Mouse (Mus musculus) thymus, postnatal 0 days (tissue): ENCODE results near the gene Gm19426. TPM values are rescaled to one million over a fixed set of nuclear protein-coding genes. Genes with fewer than 3 reads are reported as not detected.

ENCODE experiments used
- DNase-seq: peaks from one replicate; pipeline ENCODE4 v3.0.0-alpha.2; 2015; ENCODE audit warnings: low spot score
- microRNA counts: library from miRNA; unstranded; fragments of <30 nt; microRNA quantifications from one replicate; lab custom pipeline; 2015
- microRNA-seq: library from miRNA; unstranded; fragments of <30 nt; microRNA quantifications from one replicate; pipeline ENCODE4, GENCODE M21; 2016; ENCODE audit warnings: borderline number of aligned reads
- polyA plus RNA-seq: library from polyadenylated mRNA; unstranded; fragments of >200 nt; fragmentation: Nextera tagmentation; extraction: Ambion mirVana; gene quantifications from 2 replicates; pipeline ENCODE4 v1.2.1, GENCODE M21; 2015

Gm19426 gene
- polyA plus RNA-seq, 1 experiment from 2014 or later, result 0.33 TPM

- no peak for DNase-seq
These were observed 22.3 kb downstream of the Gm19426 start for GRCm38 (mm10) chr2:84721182-84721581.

GRCm38 (mm10) chr2:84720718-84721117 lies 22.7 kb downstream of the Gm19426 start:
- no peak for DNase-seq

- DNase-seq, result no peak
These were observed 26.1 kb downstream of the Gm19426 start for GRCm38 (mm10) chr2:84717357-84717756.

DNA sequence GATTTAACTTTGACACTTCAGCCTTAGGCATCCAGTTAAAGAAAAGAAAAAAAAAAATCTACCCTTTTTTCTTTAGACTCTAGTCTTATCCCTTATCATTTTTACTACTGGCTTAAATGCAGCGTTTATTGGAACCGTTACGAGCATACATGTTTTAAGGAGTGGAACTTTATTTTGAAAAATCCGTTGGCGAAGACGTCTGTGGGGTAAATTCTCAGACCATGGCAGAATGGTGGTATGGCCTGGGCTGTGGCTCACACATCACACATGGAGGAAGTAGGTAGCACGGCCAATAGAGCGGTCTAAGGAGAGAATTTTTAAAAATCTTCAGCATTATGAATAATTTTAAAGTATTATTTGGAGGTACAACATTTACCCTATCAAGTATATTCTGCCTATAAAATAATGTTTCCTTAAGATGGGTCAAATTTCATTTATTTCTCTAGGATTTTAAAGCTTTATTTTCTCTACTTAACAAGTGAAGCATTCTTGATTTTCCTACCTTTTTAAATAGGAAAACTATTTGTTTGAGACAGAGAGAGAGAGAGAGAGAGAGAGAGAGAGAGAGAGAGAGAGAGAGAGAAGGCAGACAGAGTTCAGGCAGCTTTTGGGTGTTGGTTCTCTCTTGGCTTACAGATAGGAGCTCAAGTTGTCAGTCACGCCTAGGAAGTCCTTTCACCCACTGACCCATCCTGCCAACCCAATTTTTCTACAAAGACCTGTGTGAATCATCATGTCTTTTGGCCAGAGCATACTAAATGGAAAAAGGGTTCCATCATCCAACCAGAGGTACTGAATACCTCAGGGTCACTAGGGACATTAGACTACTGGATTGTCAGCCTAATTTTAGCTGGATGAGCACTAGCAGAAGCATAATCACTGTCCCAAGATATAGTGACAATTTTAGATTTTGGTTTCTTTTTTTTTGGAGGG lies 26.8 kb downstream of the Gm19426 start:
- DNase-seq, result no peak

DNA sequence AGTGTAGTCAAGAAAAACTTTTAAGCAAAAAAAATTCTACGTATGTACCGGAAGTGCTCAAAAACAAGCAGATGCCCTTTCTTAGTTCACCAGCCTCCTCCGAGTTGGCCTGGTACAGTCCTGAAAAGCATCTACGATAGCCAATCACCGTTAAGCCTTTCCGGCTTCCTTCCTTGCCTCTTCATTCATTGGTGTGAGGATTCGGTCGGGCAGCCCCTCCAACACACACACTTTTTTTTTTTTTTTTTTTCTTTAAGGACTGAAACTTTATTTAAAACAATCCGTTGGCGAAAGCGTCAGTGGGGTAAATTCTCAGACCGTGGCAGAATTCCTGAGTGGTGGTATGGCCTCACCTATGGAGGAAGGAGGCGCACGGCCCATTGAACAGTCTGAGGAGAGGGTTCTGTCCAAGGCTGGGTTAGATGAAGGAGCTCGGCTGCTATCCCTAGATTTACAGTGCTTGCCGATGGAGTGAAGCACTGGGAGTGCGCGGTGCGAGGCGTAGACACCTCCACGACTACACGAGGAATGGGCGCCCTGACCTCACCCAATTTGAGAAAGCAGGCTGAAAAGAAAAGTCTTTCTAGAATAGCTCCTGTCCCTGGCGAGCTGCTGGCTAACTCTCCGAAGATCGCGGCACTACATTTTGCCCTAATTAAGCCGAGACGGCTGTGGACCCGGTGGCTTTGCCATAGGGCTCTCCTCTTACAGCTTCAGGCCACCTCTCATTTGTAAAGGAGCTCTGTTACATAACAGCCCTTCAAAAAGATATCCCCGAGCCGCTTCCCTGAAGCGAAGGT lies 27.7 kb downstream of the Gm19426 start:
- DNase-seq, result peak; percentile 94

DNA sequence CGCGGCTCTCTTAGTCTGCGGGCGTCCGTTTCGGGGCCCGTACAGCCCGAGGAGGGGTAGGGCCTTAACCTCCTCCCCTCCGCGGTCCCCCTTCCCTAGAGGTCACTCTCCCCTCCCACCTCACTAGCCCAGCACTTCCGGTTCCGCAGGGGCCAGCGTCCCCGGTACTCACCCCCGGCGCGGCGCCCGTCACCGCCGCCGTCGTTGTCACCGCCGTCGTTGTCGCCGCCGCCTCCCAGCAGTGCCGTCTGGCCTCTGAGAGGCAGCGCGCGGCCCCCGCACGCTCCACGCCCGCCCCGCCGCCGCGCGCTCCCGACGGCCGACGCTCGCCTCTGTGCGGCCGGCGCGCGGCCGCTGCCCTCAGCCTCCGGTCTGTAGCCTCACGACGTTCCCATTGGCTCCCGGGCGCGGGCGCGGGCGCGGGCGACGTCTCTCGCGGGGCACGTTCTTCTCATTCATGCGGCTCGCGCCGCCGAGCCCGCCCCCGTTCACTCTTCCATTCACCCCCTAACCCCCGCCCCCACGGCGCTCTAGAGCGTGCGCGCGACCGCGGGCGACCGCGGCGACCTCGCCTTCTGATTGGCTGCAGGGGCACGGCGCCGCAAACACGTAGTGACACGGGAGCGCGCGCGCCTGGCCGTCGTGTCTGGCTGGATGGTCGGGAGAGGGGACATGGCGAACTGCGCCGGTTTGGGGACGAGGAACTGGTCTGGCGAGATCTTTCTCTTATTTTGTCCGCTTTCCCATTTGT lies 28.5 kb downstream of the Gm19426 start, which contains the start of gene Zdhhc5:
TSS of gene Zdhhc5 (minus strand) at position 370 of the 751 bp plus-strand sequence.
- DNase-seq, result peak; percentile 99

DNA sequence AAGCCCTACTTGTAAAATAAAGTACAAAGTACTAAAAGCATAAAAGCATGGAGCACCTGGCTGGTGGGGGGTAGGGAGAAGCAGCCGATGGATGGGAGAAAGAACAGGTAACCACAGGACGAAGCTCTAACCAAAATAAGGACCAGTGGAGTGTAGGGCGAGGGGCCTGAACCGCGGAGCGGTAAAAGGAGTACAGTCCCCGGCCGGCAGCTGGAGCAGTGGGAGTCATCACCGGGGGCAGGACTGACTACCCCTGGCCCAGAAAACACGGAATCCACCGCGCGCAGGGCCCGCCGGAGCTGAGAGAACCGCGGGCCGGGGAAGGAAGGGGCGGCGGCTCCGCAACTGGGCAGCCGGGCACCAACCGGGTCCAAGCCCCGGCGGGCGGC lies 29.0 kb downstream of the Gm19426 start:
- DNase-seq, result no peak

- no peak for DNase-seq
These were observed 31.6 kb downstream of the Gm19426 start for GRCm38 (mm10) chr2:84711898-84712297.

DNA sequence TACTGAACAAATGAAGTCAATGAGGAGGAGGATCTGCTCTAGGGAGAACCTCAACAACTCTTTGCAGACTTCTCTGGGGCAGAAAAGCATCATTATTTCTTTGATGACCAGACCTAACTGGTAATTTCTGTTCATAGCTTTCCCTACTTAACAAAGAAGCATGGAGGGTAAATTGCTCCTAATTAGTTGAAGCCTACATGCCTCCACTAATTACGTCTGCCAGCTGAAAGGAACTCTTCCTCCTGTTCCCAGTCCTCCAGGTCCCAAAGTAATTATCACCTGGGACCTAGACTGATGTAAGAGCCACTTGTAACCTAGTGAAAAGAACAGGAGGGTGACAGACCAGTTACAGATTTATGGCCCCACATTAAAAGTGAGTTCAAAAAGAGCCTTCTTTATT lies 35.9 kb downstream of the Gm19426 start:
- no peak for DNase-seq

- DNase-seq, result no peak
These were observed 38.2 kb downstream of the Gm19426 start for GRCm38 (mm10) chr2:84705295-84705694.

GRCm38 (mm10) chr2:84704329-84704728 lies 39.1 kb downstream of the Gm19426 start:
- no peak for DNase-seq

DNA sequence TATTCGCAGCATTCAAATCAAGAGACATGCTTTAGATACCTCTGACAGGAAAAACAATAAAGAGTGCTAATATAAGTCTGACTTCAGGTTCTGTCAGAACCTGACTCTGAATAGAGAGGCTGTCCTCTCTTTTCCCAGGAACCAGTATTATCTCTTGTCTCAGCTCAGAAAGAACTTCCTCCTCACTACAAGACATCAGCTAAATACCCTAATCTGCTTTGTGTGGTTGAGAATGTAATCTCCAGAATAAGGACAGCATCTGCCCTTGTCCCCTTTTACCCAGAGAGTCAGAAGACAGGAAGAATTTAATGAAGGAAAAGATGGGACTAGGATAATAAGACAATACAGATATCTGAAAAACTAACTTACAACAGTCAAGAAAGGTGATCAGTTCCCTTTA lies 40.0 kb downstream of the Gm19426 start:
- no peak for DNase-seq

GRCm38 (mm10) chr2:84695007-84695695 lies 48.3 kb downstream of the Gm19426 start:
- no peak for DNase-seq

MicroRNAs encoded within 50 kb of the gene (microRNA counts, 519-probe panel; counts per million panel counts)
- 7,150 counts per million, percentile 94 among the panel's probes with 10 or more counts for microRNA mmu-miR-130a (lab: Ali Mortazavi, UCI)

Small RNAs within 50 kb of the gene (microRNA-seq; reads per million reads assigned to microRNA genes)
- 7,772 reads per million, percentile 90 among the genes with 10 or more reads in this experiment for gene Mir130a

Other genes with a start within 250 kb of the Gm19426 start
- 6.9 and 7.0 TPM in 2 replicates for gene Ctnnd1, start 92.9 kb downstream of the Gm19426 start, polyA plus RNA-seq
- gene Btbd18, start 84.6 kb downstream of the Gm19426 start, polyA plus RNA-seq, result 0.06 and 0.31 TPM in 2 replicates
- gene Selenoh, start 72.9 kb downstream of the Gm19426 start, polyA plus RNA-seq, result 294 and 310 TPM in 2 replicates
- gene Gm28635, start 65.6 kb downstream of the Gm19426 start, polyA plus RNA-seq, result not detected in 2 replicates
- gene Med19, start 65.3 kb downstream of the Gm19426 start, polyA plus RNA-seq, result 32.5 and 33.3 TPM in 2 replicates
- 74.9 and 77.2 TPM in 2 replicates for gene Tmx2, start 64.5 kb downstream of the Gm19426 start, polyA plus RNA-seq
- gene Zdhhc5, start 28.5 kb downstream of the Gm19426 start, polyA plus RNA-seq, result 17.7 and 20.3 TPM in 2 replicates
- 55.3 and 62.1 TPM in 2 replicates for gene Clp1, start 16.3 kb downstream of the Gm19426 start, polyA plus RNA-seq
- 0.21 and 0.27 TPM in 2 replicates for gene Ypel4, start 9.6 kb downstream of the Gm19426 start, polyA plus RNA-seq
- gene Serping1, start 31.8 kb upstream of the Gm19426 start, polyA plus RNA-seq, result 13.8 and 16.1 TPM in 2 replicates
- 39.1 and 45.5 TPM in 2 replicates for gene Ube2l6, start 55.2 kb upstream of the Gm19426 start, polyA plus RNA-seq
- gene Smtnl1, start 79.0 kb upstream of the Gm19426 start, polyA plus RNA-seq, result 0.38 and 0.44 TPM in 2 replicates
- 35.6 and 38.9 TPM in 2 replicates for gene Timm10, start 83.3 kb upstream of the Gm19426 start, polyA plus RNA-seq
- 19.7 and 22.7 TPM in 2 replicates for gene Slc43a1, start 95.2 kb upstream of the Gm19426 start, polyA plus RNA-seq
- 0.10 and 0.22 TPM in 2 replicates for gene Rtn4rl2, start 143.1 kb upstream of the Gm19426 start, polyA plus RNA-seq
- 29.1 and 30.0 TPM in 2 replicates for gene Slc43a3, start 192.9 kb upstream of the Gm19426 start, polyA plus RNA-seq
- gene Prg2, start 236.8 kb upstream of the Gm19426 start, polyA plus RNA-seq, result 3.0 and 4.2 TPM in 2 replicates
- 0.78 and 1.4 TPM in 2 replicates for gene Prg3, start 244.6 kb upstream of the Gm19426 start, polyA plus RNA-seq